Mouse (Mus musculus) kidney, adult 11 months (tissue): ENCODE results near the gene Cryzl1.
A peak's percentile ranks its signal among the peaks of the same experiment; 100 is the strongest.

ENCODE experiments used
- DNase-seq: peaks from one replicate; pipeline ENCODE4 v3.0.0; 2022

The Cryzl1 gene

DNA sequence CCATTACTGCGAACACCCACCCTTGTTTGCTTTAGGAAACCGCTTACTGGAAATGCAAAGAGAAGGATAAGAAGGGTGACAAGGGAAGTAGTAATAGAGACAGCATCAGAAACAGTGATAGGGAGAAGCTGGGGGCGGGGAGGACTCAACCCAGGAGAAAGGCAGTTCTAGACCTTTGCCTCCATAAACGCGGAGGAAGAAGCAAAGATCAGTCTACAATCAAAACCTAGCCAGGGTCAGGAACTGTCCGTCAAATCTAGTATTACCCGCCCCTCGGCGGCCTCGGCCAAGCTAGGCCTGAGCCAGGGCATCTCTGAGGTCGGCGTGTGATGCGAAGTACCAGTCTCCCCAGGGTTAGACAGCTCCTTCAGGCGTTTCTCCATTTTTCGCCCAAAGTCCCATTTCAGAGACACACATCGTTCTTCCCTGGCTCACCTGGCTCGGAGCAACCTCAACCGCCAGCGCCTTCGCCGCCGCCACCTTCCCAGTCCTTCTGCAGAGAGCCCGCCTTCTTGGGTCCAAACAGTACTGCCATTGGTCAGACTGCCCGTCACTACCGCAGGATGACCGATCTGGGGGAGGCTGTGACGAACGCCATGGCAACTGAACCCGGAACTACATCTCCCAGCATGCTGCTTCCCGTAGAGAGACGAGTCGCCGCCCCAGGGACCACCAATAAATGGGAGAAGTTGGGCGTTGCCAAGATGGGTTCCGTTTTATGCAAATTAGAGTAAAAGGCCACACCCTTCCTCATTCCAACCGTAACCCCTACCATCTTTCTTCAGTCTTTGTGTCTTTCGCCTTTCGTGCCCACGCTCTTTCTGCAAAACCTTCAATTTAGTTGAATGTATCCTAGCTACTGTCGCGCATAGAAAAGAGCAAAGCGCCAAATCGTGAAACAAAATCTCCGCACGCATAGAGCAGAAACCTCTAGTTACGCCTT lies at the start of gene Cryzl1:
Gene Cryzl1 (minus strand): TSS at position 853 of the 943 bp plus-strand sequence.
- DNase-seq: peak; percentile 100

- DNase-seq: no peak
Measured at GRCm38 (mm10) chr16:91772586-91772985, 43.8 kb upstream of the Cryzl1 start.

DNA sequence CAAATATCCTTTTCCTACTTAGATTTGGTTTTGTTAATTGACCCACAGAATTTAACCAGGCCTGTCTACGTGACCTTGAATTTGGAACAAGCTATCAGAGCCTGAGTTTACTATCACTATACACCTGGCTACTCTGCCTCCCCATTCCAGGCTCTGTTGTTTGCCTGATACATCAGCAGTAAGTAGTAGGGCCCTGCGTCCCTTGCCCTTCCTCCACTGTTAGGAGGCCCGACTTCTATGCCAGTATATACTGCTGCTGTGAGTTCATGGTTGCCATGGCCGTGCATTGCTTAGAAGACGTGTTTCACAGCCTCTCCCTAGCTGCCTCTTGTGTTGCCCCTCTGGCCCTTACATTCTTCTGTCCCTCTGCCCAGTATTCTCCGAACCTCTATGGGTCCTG lies 42.6 kb upstream of the Cryzl1 start:
- DNase-seq: no peak

DNA sequence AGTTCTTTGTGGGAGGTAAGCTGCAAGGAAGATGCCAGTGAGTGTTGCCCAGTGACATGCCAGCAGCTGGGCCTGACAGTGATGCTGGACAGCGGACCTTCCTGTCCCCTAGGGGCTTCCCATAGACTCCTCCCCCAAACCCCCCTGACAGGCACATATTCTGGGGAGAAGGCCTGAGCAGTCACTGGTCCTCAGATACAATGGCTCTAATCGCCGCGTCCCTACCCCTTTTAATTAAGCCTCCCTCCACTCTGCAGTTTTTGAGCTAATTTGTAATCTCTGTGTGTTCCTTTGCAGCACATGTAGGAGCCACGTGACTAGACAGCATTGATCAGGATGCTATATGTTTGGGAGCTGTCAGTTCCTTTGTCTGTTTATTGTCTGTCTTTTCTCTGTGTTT lies 41.9 kb upstream of the Cryzl1 start:
- no peak for DNase-seq

DNA sequence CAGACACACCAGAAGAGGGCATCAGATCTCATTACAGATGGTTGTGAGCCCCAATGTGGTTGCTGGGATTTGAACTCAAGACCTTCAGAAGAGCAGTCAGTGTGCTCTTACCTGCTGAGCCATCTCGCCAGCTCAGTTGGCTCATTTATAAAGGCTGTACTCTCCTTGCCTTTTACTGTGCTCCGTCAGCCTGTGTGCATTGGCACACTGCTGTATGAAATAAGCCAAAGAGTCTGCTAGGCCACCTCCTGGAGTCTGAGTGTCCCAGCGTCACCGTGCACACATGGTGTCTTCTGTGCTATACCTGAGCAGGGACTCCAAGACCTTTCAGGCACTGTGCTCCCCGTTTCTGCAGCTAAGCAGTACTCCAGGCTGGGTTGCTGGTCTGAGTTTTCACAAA lies 41.1 kb upstream of the Cryzl1 start:
- no peak for DNase-seq

DNA sequence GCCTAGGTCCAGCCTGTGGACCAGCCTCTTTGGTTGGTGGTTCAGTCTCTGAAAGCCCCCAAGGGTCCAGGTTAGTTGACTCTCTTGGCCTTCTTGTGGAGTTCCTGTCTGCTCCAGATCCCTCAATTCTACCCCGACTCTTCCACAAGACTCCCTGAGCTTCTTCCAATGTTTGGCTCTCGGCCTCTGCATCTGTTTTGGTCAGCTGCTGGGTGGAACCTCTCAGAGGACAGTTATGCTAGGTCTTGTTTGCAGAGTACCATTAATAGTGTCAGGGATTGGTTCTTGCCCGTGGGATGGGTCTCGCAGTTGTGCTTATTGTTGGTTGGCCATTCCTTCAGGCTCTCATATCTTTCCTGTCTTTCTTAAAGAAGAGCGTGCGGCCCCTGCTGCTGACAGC lies 39.8 kb upstream of the Cryzl1 start:
- no peak for DNase-seq

DNA sequence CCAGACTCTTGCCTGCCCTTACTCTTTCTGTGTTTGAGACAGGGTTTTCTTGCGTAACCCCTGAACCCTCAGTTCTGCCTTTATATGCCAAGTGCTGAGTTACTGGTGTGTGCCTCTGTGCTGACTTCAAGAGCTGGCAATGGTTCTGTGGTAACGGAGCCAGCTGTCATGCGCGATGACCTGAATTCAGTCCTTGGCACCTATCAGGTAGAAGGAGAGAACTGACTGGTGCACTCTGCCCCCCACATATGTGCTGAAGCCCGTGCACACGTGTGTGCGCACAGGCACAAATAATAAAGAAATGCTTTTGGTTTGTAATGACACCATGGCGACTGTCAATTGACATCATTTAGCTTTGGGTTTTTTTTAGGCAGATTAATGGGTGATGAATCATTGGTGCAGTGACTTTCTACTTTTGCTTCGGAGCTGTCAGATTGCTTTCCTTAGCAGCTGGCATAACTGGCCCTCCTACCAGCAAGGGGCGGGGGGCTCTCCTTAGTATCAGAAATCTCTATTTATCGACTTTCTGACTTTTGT lies 38.5 kb upstream of the Cryzl1 start:
- DNase-seq: peak; percentile 51

- no peak for DNase-seq
Measured at GRCm38 (mm10) chr16:91765816-91766210, 37.0 kb upstream of the Cryzl1 start.

DNA sequence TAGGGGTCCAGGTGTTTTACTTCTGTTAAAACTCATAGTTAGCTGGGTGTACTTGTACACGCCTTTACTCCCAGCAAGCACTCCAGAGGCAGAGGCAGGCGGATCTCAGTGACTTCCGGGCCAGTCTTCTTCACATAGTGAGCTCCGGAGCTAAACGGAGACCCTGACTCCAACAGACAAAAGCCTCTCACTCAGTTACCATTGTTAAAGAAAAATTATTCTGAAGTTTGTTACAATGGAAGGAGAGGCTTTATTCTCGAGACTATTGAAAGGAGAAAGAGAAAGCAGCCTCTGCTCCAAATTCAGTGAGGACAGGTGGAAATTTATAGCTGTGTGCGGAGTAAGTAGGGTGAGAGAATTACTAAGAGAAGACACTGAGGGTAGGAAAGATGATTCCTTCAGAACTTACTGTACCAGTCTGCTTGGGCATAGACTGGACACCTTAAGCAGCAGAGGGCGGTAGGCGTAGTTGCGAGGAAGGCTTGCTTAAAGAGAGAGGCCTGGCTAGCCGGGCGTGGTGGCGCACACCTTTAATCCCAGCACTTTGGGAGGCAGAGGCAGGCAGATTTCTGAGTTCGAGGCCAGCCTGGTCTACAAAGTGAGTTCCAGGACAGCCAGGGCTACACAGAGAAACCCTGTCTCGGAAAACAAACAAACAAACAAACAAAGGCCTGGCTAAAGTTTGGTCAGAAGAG lies 36.5 kb upstream of the Cryzl1 start:
- DNase-seq: no peak

- no peak for DNase-seq
Measured at GRCm38 (mm10) chr16:91764414-91764813, 35.6 kb upstream of the Cryzl1 start.

DNA sequence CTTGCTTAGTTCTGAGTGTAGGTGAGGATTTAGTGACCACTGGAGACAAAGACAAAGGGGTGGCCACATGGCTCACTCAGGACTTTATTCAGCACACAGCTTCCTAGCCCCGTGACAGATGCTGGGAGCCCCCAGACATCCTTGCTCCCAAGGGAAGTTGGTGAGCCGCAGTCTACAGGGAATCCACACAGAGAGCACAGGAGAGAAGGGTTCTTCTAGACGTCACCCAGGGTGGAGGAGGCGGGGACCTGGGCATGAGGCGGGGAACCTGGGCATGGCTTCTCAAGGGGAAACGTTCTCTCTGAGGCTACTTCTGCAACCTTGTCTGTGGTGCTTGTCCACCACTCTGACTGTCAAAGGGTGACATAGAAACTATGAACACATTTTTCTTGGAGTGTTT lies 35.2 kb upstream of the Cryzl1 start:
- no peak for DNase-seq

GRCm38 (mm10) chr16:91762476-91762875 lies 33.7 kb upstream of the Cryzl1 start:
- no peak for DNase-seq

GRCm38 (mm10) chr16:91761761-91762160 lies 33.0 kb upstream of the Cryzl1 start:
- no peak for DNase-seq

DNA sequence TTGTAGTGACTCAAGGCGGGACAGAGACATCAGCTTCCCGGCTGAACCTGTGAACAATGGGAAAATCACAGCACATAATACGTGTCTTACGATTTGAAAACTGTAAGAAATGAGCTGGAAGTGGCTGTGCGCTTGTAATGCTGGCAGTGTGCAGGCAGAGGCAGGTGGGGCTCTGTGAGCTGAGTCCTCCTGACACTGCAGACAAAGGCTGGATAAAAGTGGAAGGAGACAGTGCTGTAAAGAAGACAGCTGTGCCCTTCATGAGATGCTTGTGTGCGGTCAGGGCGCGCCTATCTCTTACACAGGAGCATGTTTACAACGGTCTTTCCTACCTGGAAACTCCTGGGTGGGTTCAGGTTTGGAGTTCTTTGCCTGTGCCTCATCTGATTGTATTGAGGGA lies 32.4 kb upstream of the Cryzl1 start:
- no peak for DNase-seq

GRCm38 (mm10) chr16:91754957-91755356 lies 26.2 kb upstream of the Cryzl1 start:
- DNase-seq: no peak

DNA sequence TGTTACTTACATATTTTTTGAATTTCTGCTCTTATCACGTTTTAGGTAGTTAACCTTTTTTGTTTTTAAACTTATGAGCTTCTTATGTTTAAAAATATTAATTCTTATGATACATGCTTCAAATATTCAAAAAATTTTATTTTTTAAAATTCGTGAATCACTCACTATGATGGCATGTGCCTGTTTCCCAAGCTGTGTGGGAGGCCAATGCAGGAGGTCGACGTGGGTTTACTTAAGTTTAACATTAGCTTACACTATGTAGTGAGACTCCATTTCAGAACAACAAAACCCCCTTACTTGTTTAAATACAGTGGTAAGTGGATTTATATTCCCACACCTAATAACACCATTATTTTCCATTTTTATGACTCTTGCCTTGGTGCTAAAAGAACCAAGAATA lies 24.8 kb upstream of the Cryzl1 start:
- no peak for DNase-seq

- no peak for DNase-seq
Measured at GRCm38 (mm10) chr16:91751644-91752385, 23.0 kb upstream of the Cryzl1 start.

- DNase-seq: no peak
Measured at GRCm38 (mm10) chr16:91747567-91747966, 18.8 kb upstream of the Cryzl1 start.

DNA sequence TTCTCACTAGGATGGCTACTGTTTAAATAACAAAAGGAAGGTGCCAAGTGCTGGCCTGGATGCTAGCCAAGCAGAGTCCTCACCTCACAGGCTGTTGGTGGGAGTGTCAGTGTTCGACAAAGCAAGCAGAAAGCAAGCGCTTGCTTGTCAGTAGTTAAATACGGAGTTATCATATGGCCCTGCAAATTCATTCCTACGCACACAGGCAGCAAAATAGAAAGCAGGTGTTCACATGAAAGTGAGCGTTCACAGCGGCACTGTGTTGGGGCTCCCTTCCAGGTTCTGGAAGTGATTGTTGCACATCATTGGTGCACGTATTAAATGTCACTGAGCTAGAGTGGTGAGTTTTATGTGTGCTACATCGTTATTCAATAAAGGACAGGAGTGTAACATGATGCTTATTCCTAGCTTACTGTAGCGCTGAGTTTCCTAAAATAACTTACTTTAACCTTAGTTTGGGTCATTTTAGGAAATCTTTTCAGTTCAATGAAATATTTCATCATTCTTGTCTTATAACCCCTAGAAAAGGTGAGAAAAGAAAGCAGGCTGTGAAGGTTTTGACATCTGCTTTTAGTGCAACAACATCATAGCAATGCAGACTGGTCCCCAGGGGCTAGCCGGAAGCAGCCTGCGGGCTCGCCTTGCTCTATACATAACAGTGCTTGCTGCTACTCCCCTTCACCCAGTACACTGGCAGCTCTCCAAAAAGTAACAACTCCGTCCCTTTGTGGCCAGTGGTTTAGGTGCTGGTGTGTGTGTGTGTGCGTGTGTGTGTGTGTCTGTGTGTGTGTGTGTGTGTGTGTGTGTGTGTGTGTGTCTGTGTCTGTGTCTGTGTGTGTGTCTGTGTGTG lies 17.6 kb upstream of the Cryzl1 start:
- DNase-seq: no peak

- no peak for DNase-seq
Measured at GRCm38 (mm10) chr16:91743055-91743454, 14.3 kb upstream of the Cryzl1 start.

DNA sequence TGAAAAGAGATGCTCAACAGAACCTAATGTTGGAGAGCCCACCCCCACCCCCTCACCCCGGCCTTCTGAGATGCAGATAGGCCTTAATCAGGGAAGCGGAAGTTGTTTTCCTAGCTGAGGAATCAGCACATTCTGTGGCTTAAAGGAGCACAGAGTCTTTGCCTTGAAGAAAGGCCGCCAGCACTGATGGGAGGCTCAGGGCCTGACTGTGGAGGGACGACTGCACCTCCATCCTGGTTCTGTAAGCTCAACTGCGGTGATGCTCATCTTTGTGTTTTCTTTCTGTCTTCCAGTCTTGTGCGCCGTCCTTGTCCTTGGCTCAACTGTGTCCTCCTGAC lies 12.1 kb upstream of the Cryzl1 start:
- DNase-seq: no peak

DNA sequence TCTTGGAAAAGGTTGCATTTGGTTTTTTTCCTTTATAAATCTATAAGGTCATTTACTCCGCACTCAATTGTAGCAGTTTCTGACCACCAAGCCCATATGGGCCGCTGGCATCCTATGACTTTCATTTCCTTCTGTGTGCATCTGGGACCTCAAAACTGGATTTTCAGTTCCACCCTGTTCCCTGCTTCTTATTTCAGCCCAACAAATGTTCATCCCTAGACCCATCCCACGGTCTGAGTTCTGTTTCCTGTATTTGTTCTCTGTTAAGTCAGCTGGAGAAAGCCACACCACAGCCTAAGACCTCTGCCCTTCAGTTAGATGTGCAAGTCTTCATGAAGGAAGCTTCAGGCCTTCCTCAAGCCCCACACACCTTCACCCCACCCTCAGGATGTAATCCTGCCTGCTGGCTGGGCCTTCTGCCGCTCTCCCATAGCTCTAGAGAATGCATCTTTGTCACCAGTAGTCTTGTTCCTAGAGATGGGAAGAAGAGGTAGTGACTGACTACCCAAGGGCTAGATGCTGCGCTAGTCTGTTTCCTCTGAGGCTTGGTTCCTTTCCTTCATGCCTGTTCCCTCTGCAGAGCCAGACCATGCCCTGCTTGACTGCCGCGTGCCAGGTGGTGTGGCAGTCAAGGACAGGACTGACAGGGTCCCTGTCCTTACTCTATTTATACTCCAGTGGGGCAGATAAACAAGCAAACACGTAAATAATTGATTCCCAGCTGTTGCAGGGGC lies 11.6 kb upstream of the Cryzl1 start:
- DNase-seq: no peak
